Mouse (Mus musculus): ENCODE data around the gene Kcnip2. TPM values are rescaled to one million over a fixed set of nuclear protein-coding genes. Genes with fewer than 3 reads are reported as not detected.
A peak's percentile ranks its signal among the peaks of the same experiment; 100 is the strongest.
"Not testable (repeated sequence)": the region's sequence is repeated elsewhere in the genome, so short reads cannot be mapped to it uniquely, and the experiment has no call there.

The Kcnip2 gene
- polyA plus RNA-seq, 1 experiment from 2014 or later, result 2.4 TPM

GRCm38 (mm10) chr19:45812115-45812514 lies 3.7 kb downstream of the Kcnip2 start:
- peak; percentile 34; the same call in 1 of the 2 replicates for ATAC-seq (ENCODE audit: insufficient read depth)
- Histone ChIP-seq H3K36me3 (replicated peaks) (no peaks in the 10 kb centered on the region), H3K9ac (peak overlapping the region; percentile 13; the same call in 1 of the 2 replicates), H3K4me3 (replicated peaks) (peak overlapping the region; percentile 41), H3K4me1 (replicated peaks) (peaks cover 26% of the 10 kb centered on the region), H3K27ac (replicated peaks) (no peak overlapping the region), H3K9me3 (replicated peaks) (no peaks in the 10 kb centered on the region), H3K27me3 (peaks cover 60% of the 10 kb centered on the region), H3K4me2 (peak overlapping the region; percentile 69)
- WGBS (ENCODE audit: insufficient replicate concordance), result 1% methylated on average over 16 of the region's 16 CpGs

GRCm38 (mm10) chr19:45811028-45811674 lies 4.7 kb downstream of the Kcnip2 start:
- no peaks in the 10 kb centered on the region for H3K36me3 ChIP-seq (replicated peaks)
- H3K27ac ChIP-seq (replicated peaks), result no peak overlapping the region
- H3K9ac ChIP-seq, result no peak overlapping the region
- peaks cover 23% of the 10 kb centered on the region for H3K4me1 ChIP-seq (replicated peaks)
- ATAC-seq (ENCODE audit: insufficient read depth), result no peak
- H3K27me3 ChIP-seq, result peaks cover 50% of the 10 kb centered on the region
- no peaks in the 10 kb centered on the region for H3K9me3 ChIP-seq (replicated peaks)
- WGBS (ENCODE audit: insufficient replicate concordance), result 62% methylated on average over 12 of the region's 12 CpGs
- H3K4me2 ChIP-seq, result no peak overlapping the region
- H3K4me3 ChIP-seq (replicated peaks), result no peak overlapping the region

GRCm38 (mm10) chr19:45807732-45808131 lies 8.1 kb downstream of the Kcnip2 start:
- Histone ChIP-seq H3K9ac (no peak overlapping the region), H3K4me3 (replicated peaks) (no peak overlapping the region), H3K4me1 (replicated peaks) (peaks cover 37% of the 10 kb centered on the region), H3K36me3 (replicated peaks) (no peaks in the 10 kb centered on the region), H3K27ac (replicated peaks) (no peak overlapping the region), H3K4me2 (no peak overlapping the region), H3K9me3 (replicated peaks) (no peaks in the 10 kb centered on the region), H3K27me3 (peaks cover 16% of the 10 kb centered on the region)
- no peak for ATAC-seq (ENCODE audit: insufficient read depth)
- 68% methylated on average over 4 of the region's 4 CpGs for WGBS (ENCODE audit: insufficient replicate concordance)

- H3K9ac ChIP-seq; H3K27ac ChIP-seq (replicated peaks); ATAC-seq (ENCODE audit: insufficient read depth); H3K27me3 ChIP-seq; H3K4me2 ChIP-seq; H3K4me3 ChIP-seq (replicated peaks); H3K36me3 ChIP-seq (replicated peaks); H3K9me3 ChIP-seq (replicated peaks): not testable (repeated sequence)
- peaks cover 40% of the 10 kb centered on the region for H3K4me1 ChIP-seq (replicated peaks)
- 72% methylated on average over 6 of the region's 6 CpGs for WGBS (ENCODE audit: insufficient replicate concordance)
These were observed 10.0 kb downstream of the Kcnip2 start for GRCm38 (mm10) chr19:45805817-45806216.

- Histone ChIP-seq H3K4me2 (peak overlapping the region; percentile 27), H3K9ac (no peak overlapping the region), H3K9me3 (replicated peaks) (no peaks in the 10 kb centered on the region), H3K27me3 (no peaks in the 10 kb centered on the region; the same call in 1 of the 2 replicates), H3K27ac (replicated peaks) (no peak overlapping the region), H3K4me3 (replicated peaks) (no peak overlapping the region), H3K36me3 (replicated peaks) (no peaks in the 10 kb centered on the region), H3K4me1 (replicated peaks) (peaks cover 40% of the 10 kb centered on the region)
- peak; percentile 54 for ATAC-seq (ENCODE audit: insufficient read depth)
- WGBS (ENCODE audit: insufficient replicate concordance), result 23% methylated on average over 12 of the region's 12 CpGs
These were observed 11.1 kb downstream of the Kcnip2 start for GRCm38 (mm10) chr19:45804593-45805368.

GRCm38 (mm10) chr19:45803408-45803807 lies 12.5 kb downstream of the Kcnip2 start:
- Histone ChIP-seq H3K9me3 (replicated peaks) (no peaks in the 10 kb centered on the region), H3K27ac (replicated peaks) (peak overlapping the region; percentile 79), H3K4me3 (replicated peaks) (peak overlapping the region; percentile 48), H3K4me2 (peak overlapping the region; percentile 74), H3K9ac (peak overlapping the region; percentile 45; the same call in 1 of the 2 replicates), H3K36me3 (replicated peaks) (no peaks in the 10 kb centered on the region), H3K27me3 (no peaks in the 10 kb centered on the region; the same call in 1 of the 2 replicates), H3K4me1 (replicated peaks) (peaks cover 40% of the 10 kb centered on the region)
- WGBS (ENCODE audit: insufficient replicate concordance), result 23% methylated on average over 4 of the region's 4 CpGs
- peak; percentile 68 for ATAC-seq (ENCODE audit: insufficient read depth)

GRCm38 (mm10) chr19:45802702-45803101 lies 13.2 kb downstream of the Kcnip2 start:
- ATAC-seq (ENCODE audit: insufficient read depth), result peak; percentile 86
- Histone ChIP-seq H3K27ac (replicated peaks) (peak overlapping the region; percentile 79), H3K4me3 (replicated peaks) (peak overlapping the region; percentile 48), H3K9ac (peak overlapping the region; percentile 45; the same call in 1 of the 2 replicates), H3K4me2 (peak overlapping the region; percentile 74), H3K9me3 (replicated peaks) (no peaks in the 10 kb centered on the region), H3K27me3 (no peaks in the 10 kb centered on the region; the same call in 1 of the 2 replicates), H3K4me1 (replicated peaks) (peaks cover 40% of the 10 kb centered on the region), H3K36me3 (replicated peaks) (no peaks in the 10 kb centered on the region)
- WGBS (ENCODE audit: insufficient replicate concordance), result 31% methylated on average over 4 of the region's 4 CpGs

GRCm38 (mm10) chr19:45796879-45797278 lies 19.0 kb downstream of the Kcnip2 start:
- H3K4me1 ChIP-seq (replicated peaks), result peaks cover 16% of the 10 kb centered on the region
- no peak overlapping the region for H3K4me2 ChIP-seq
- no peak overlapping the region for H3K4me3 ChIP-seq (replicated peaks)
- no peaks in the 10 kb centered on the region for H3K9me3 ChIP-seq (replicated peaks)
- H3K27me3 ChIP-seq, result 0 out of 2 replicates have a peak, but pooled peaks cover 4% of the 10 kb centered on the region
- no peak overlapping the region for H3K9ac ChIP-seq
- 76% methylated on average over 15 of the region's 15 CpGs for WGBS (ENCODE audit: insufficient replicate concordance)
- no peak overlapping the region for H3K27ac ChIP-seq (replicated peaks)
- H3K36me3 ChIP-seq (replicated peaks), result no peaks in the 10 kb centered on the region
- no peak for ATAC-seq (ENCODE audit: insufficient read depth)

GRCm38 (mm10) chr19:45796061-45796556 lies 19.8 kb downstream of the Kcnip2 start:
- Histone ChIP-seq H3K27ac (replicated peaks) (no peak overlapping the region), H3K36me3 (replicated peaks) (no peaks in the 10 kb centered on the region), H3K27me3 (0 out of 2 replicates have a peak, but pooled peaks cover 4% of the 10 kb centered on the region), H3K9ac (no peak overlapping the region), H3K4me3 (replicated peaks) (0 out of 2 replicates have a peak overlapping the region, but pooled peaks have one; percentile 15), H3K4me1 (replicated peaks) (peaks cover 14% of the 10 kb centered on the region), H3K9me3 (replicated peaks) (no peaks in the 10 kb centered on the region), H3K4me2 (peak overlapping the region; percentile 54)
- ATAC-seq (ENCODE audit: insufficient read depth), result peak; percentile 35; the same call in 1 of the 2 replicates
- 28% methylated on average over 15 of the region's 15 CpGs for WGBS (ENCODE audit: insufficient replicate concordance)

- Histone ChIP-seq H3K9ac (no peak overlapping the region), H3K4me1 (replicated peaks) (peaks cover 20% of the 10 kb centered on the region), H3K27ac (replicated peaks) (no peak overlapping the region), H3K9me3 (replicated peaks) (no peaks in the 10 kb centered on the region), H3K4me2 (peak overlapping the region; percentile 54), H3K4me3 (replicated peaks) (0 out of 2 replicates have a peak overlapping the region, but pooled peaks have one; percentile 15), H3K36me3 (replicated peaks) (no peaks in the 10 kb centered on the region), H3K27me3 (0 out of 2 replicates have a peak, but pooled peaks cover 4% of the 10 kb centered on the region)
- 32% methylated on average over 15 of the region's 15 CpGs for WGBS (ENCODE audit: insufficient replicate concordance)
- ATAC-seq (ENCODE audit: insufficient read depth), result no peak
These were observed 20.4 kb downstream of the Kcnip2 start for GRCm38 (mm10) chr19:45795406-45795944.

- H3K27ac ChIP-seq (replicated peaks), result no peak overlapping the region
- no peak overlapping the region for H3K9ac ChIP-seq
- H3K9me3 ChIP-seq (replicated peaks), result no peaks in the 10 kb centered on the region
- H3K4me2 ChIP-seq, result no peak overlapping the region
- H3K4me1 ChIP-seq (replicated peaks), result peaks cover 28% of the 10 kb centered on the region
- WGBS (ENCODE audit: insufficient replicate concordance), result 65% methylated on average over 6 of the region's 6 CpGs
- 0 out of 2 replicates have a peak, but pooled peaks cover 4% of the 10 kb centered on the region for H3K27me3 ChIP-seq
- no peak overlapping the region for H3K4me3 ChIP-seq (replicated peaks)
- ATAC-seq (ENCODE audit: insufficient read depth), result no peak
- H3K36me3 ChIP-seq (replicated peaks), result no peaks in the 10 kb centered on the region
These were observed 21.1 kb downstream of the Kcnip2 start for GRCm38 (mm10) chr19:45794718-45795117.
